Mouse (Mus musculus) liver, embryonic 16.5 days (tissue): Measurements from ENCODE around the gene Minpp1. TPM values are rescaled to one million over a fixed set of nuclear protein-coding genes. Genes with fewer than 3 reads are reported as not detected.

Source experiments
- ATAC-seq: fragments of 200-750 bp; cut with Nextera tagmentation; 2 replicates; pipeline ENCODE4 v1.8.0; 2017; ENCODE audit warnings: low read depth, mild to moderate bottlenecking, moderate number of reproducible peaks, moderate library complexity
- H3K27ac ChIP-seq: fragments of 300-500 bp; sonication (generic); 2 replicates; pipeline ENCODE4 v1.5.1; 2014; ENCODE audit warnings: mild to moderate bottlenecking, low read length
- H3K27me3 ChIP-seq: fragments of 300-500 bp; sonication (generic); 2 replicates; pipeline ENCODE4 v1.6.1; 2014; ENCODE audit warnings: low read depth, low read length, mixed read lengths; ENCODE audit not compliant: control insufficient read depth, insufficient read depth
- H3K36me3 ChIP-seq: fragments of 300-500 bp; sonication (generic); 2 replicates; pipeline ENCODE4 v1.6.1; 2014; ENCODE audit warnings: mild to moderate bottlenecking; ENCODE audit not compliant: control insufficient read depth, insufficient read depth
- H3K4me1 ChIP-seq: fragments of 300-500 bp; sonication (generic); 2 replicates; pipeline ENCODE4 v1.6.1; 2014; ENCODE audit warnings: low read depth, low read length, mixed read lengths; ENCODE audit not compliant: control insufficient read depth
- H3K4me2 ChIP-seq: fragments of 300-500 bp; sonication (generic); 2 replicates; pipeline ENCODE4 v1.6.1; 2014; ENCODE audit warnings: low read depth, low read length, mixed read lengths
- H3K4me3 ChIP-seq: fragments of 300-500 bp; sonication (generic); 2 replicates; pipeline ENCODE4 v1.5.1; 2014; ENCODE audit warnings: low read depth, mild to moderate bottlenecking, low read length
- H3K9ac ChIP-seq: fragments of 300-500 bp; sonication (generic); 2 replicates; pipeline ENCODE4 v1.6.1; 2014; ENCODE audit warnings: low read depth, low read length
- H3K9me3 ChIP-seq: fragments of 300-500 bp; sonication (generic); replicated peaks from 2 replicates; pipeline ENCODE4 v1.6.1; 2016; ENCODE audit warnings: low read length; ENCODE audit not compliant: control insufficient read depth
- WGBS: fragments of 180-500 bp; shearing (Covaris S2); extraction: QIAGEN DNeasy Blood & Tissue Kit; methylation state at CpG from one replicate; pipeline ENCODE4 v1.1.7; 2014; ENCODE audit not compliant: insufficient replicate concordance; 5-methylcytosine and 5-hydroxymethylcytosine counted together
- polyA plus RNA-seq: library from polyadenylated mRNA; unstranded; fragments of >200 nt; fragmentation: Nextera tagmentation; extraction: Ambion mirVana; gene quantifications from 2 replicates; pipeline ENCODE4 v1.2.1, GENCODE M21; 2015

Gene Minpp1
- polyA plus RNA-seq, 1 experiment from 2014 or later, result 71.3 TPM

GRCm38 (mm10) chr19:32466478-32466877 lies 19.1 kb upstream of the Minpp1 start, which contains the start of gene Rpl9-ps6:
Rpl9-ps6 (minus strand) TSS chr19:32466578.
- H3K27ac ChIP-seq, result no peak within 1 kb of the TSS
- peaks cover 4% of the 10 kb centered on the region for H3K4me1 ChIP-seq
- no peak for ATAC-seq
- H3K27me3 ChIP-seq, result no peaks in the 10 kb centered on the region
- no peak within 1 kb of the TSS for H3K4me2 ChIP-seq
- no peaks in the 10 kb centered on the region for H3K9me3 ChIP-seq
- WGBS, result 56% methylated on average over 5 of the region's 6 CpGs
- no peaks in the 10 kb centered on the region for H3K36me3 ChIP-seq
- no peak within 1 kb of the TSS for H3K9ac ChIP-seq
- no peak within 1 kb of the TSS for H3K4me3 ChIP-seq

- H3K9ac ChIP-seq, result no peak overlapping the region
- no peak for ATAC-seq
- 58% methylated on average over 5 of the region's 5 CpGs for WGBS
Measured at GRCm38 (mm10) chr19:32467325-32467724, 18.2 kb upstream of the Minpp1 start.

GRCm38 (mm10) chr19:32470059-32470497 lies 15.5 kb upstream of the Minpp1 start:
- 15% methylated on average over 6 of the region's 6 CpGs for WGBS
- no peak overlapping the region for H3K4me3 ChIP-seq
- ATAC-seq, result 0 out of 2 replicates have a peak, but pooled peaks have one; percentile 21
- no peaks in the 10 kb centered on the region for H3K27me3 ChIP-seq
- H3K36me3 ChIP-seq, result no peaks in the 10 kb centered on the region
- no peak overlapping the region for H3K9ac ChIP-seq
- no peaks in the 10 kb centered on the region for H3K9me3 ChIP-seq
- H3K4me2 ChIP-seq, result no peak overlapping the region
- H3K27ac ChIP-seq, result no peak overlapping the region
- peaks cover 8% of the 10 kb centered on the region for H3K4me1 ChIP-seq

More at GRCm38 (mm10) chr19:32467325-32467724, 18.2 kb upstream of the Minpp1 start:
- H3K4me3 ChIP-seq, result no peak overlapping the region
- H3K4me1 ChIP-seq, result peaks cover 4% of the 10 kb centered on the region
- no peak overlapping the region for H3K4me2 ChIP-seq
- H3K9me3 ChIP-seq, result no peaks in the 10 kb centered on the region
- no peaks in the 10 kb centered on the region for H3K27me3 ChIP-seq
- H3K36me3 ChIP-seq, result no peaks in the 10 kb centered on the region
- H3K27ac ChIP-seq, result no peak overlapping the region

GRCm38 (mm10) chr19:32470570-32471263 lies 14.9 kb upstream of the Minpp1 start:
- Histone ChIP-seq H3K27ac (no peak overlapping the region), H3K4me1 (peaks cover 14% of the 10 kb centered on the region), H3K27me3 (no peaks in the 10 kb centered on the region), H3K36me3 (no peaks in the 10 kb centered on the region), H3K9ac (no peak overlapping the region), H3K9me3 (no peaks in the 10 kb centered on the region), H3K4me3 (no peak overlapping the region), H3K4me2 (no peak overlapping the region)
- 71% methylated on average over 13 of the region's 13 CpGs for WGBS
- peak; percentile 25; the same call in 1 of the 2 replicates for ATAC-seq

DNA sequence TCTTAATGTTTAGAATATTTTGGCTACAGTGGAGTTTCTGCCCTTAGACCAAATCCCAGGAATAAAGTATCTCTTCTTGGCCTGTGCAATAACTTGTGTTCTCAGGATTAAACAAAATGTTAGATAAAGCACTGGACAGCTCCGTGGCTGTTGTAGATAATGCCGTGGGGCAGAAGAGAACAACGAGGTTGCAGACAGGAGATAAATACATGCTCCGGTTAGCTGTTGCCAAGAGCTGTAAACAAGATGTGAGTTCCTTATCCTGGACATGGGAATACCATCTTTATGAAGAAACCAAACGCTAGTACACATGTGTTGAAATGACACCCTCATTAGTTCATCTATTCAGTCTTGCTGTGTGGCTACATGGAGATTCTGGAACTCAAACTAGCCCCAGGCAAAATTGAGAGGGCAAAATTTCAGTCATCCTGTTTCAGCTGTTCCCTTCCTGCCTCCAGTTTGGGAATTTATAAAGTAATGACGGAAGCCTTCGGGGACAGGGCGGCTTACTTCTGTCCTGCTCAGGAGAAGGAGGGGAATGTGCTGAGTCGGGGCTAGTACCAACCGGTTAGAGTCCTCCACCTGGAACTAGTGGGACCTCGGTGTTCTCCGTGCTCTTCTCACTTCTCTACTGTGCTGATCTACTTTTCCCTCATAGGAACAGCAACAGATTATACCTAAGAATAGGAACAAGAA lies 9.4 kb upstream of the Minpp1 start:
- Histone ChIP-seq H3K4me3 (peak overlapping the region; percentile 19), H3K9me3 (no peaks in the 10 kb centered on the region), H3K36me3 (no peaks in the 10 kb centered on the region), H3K4me2 (peak overlapping the region; percentile 49), H3K4me1 (peaks cover 43% of the 10 kb centered on the region), H3K27me3 (no peaks in the 10 kb centered on the region), H3K9ac (peak overlapping the region; percentile 51), H3K27ac (peak overlapping the region; percentile 94)
- ATAC-seq, result peak; percentile 92
- whole genome bisulfite sequencing, result 28% methylated on average over 12 of the region's 12 CpGs

GRCm38 (mm10) chr19:32476712-32477052 lies 8.9 kb upstream of the Minpp1 start:
- H3K27ac ChIP-seq, result peak overlapping the region; percentile 94

GRCm38 (mm10) chr19:32480255-32480654 lies 5.3 kb upstream of the Minpp1 start:
- 25% methylated on average over 5 of the region's 5 CpGs for WGBS
- H3K27ac ChIP-seq, result peak overlapping the region; percentile 75
- no peaks in the 10 kb centered on the region for H3K27me3 ChIP-seq
- H3K4me1 ChIP-seq, result peaks cover 56% of the 10 kb centered on the region
- no peaks in the 10 kb centered on the region for H3K36me3 ChIP-seq
- no peaks in the 10 kb centered on the region for H3K9me3 ChIP-seq
- H3K9ac ChIP-seq, result no peak overlapping the region
- no peak overlapping the region for H3K4me3 ChIP-seq
- peak; percentile 22; the same call in 1 of the 2 replicates for ATAC-seq
- H3K4me2 ChIP-seq, result no peak overlapping the region

More at GRCm38 (mm10) chr19:32476712-32477052, 8.9 kb upstream of the Minpp1 start:
- Histone ChIP-seq H3K27me3 (no peaks in the 10 kb centered on the region), H3K9ac (no peak overlapping the region), H3K4me1 (peaks cover 48% of the 10 kb centered on the region), H3K9me3 (no peaks in the 10 kb centered on the region), H3K4me3 (no peak overlapping the region), H3K36me3 (no peaks in the 10 kb centered on the region), H3K4me2 (peak overlapping the region; percentile 49)
- 25% methylated on average over 4 of the region's 4 CpGs for WGBS
- ATAC-seq, result peak; percentile 47

- no peaks in the 10 kb centered on the region for H3K36me3 ChIP-seq
- H3K4me3 ChIP-seq, result no peak overlapping the region
- no peak overlapping the region for H3K9ac ChIP-seq
- no peak overlapping the region for H3K4me2 ChIP-seq
- 60% methylated on average over 8 of the region's 8 CpGs for WGBS
- ATAC-seq, result no peak
- peak overlapping the region; percentile 75 for H3K27ac ChIP-seq
- no peaks in the 10 kb centered on the region for H3K9me3 ChIP-seq
- peaks cover 52% of the 10 kb centered on the region for H3K4me1 ChIP-seq
- H3K27me3 ChIP-seq, result no peaks in the 10 kb centered on the region
Measured at GRCm38 (mm10) chr19:32480791-32481442, 4.7 kb upstream of the Minpp1 start.
